ENCODE assay signal across 18 mouse cellular contexts in genomic region chr4:46321730-46322389, GRCm38 (mm10). TPM values are rescaled to one million over a fixed set of nuclear protein-coding genes. Genes with fewer than 3 reads are reported as not detected.
"Had no signal": no experiment of that assay in that cellular context is flagged by ENCODE, and none has a peak within 500 bp of the region (broad histone marks: within the 10 kb centered on the region; RNA-seq: fewer than 3 reads in every experiment).

No protein-coding gene starts in this region.

- ATAC-seq: intestine, postnatal 0 days; liver, postnatal 0 days had no signal

- H3K27ac ChIP-seq: kidney, postnatal 0 days; limb, embryonic 12.5 days; liver, embryonic 13.5 days; lung, embryonic 15.5 days; macrophage; midbrain, embryonic 12.5 days had no signal

- H3K4me2 ChIP-seq: limb, embryonic 12.5 days; liver, embryonic 13.5 days; lung, embryonic 15.5 days; midbrain, embryonic 12.5 days had no signal

- H3K4me3 ChIP-seq: limb, embryonic 12.5 days; liver, embryonic 13.5 days; lung, embryonic 15.5 days; megakaryocyte, embryonic 14.5 days; midbrain, embryonic 12.5 days had no signal

- H3K4me1 ChIP-seq: limb, embryonic 12.5 days; liver, embryonic 13.5 days; lung, embryonic 15.5 days; megakaryocyte, embryonic 14.5 days; midbrain, embryonic 12.5 days had no signal

- H3K9ac ChIP-seq: limb, embryonic 12.5 days; liver, embryonic 13.5 days; liver, postnatal 0 days; lung, embryonic 15.5 days; midbrain, embryonic 12.5 days had no signal

- H3K36me3 ChIP-seq: limb, embryonic 12.5 days; liver, embryonic 13.5 days; lung, embryonic 15.5 days; midbrain, embryonic 12.5 days had no signal

- DNase-seq: kidney, adult 9 months; kidney, postnatal 36 days; layer of hippocampus, adult 9-11 months; layer of hippocampus, postnatal 36 days; liver; liver, embryonic 13.5 days; liver, postnatal 0 days; lung, postnatal 14 days; right cerebral cortex, postnatal 14 days; thymus, postnatal 36 days had no signal

- H3K9me3 ChIP-seq: limb, embryonic 12.5 days; lung, embryonic 15.5 days had no signal

RNA-seq across cellular contexts. Expression of gene Foxe1, which starts 21.5 kb away (rescaled TPM):
- polyA plus RNA-seq: intestine, postnatal 0 days; kidney, postnatal 0 days; limb, embryonic 12.5 days; liver, embryonic 13.5 days; liver, postnatal 0 days; macrophage; midbrain, embryonic 12.5 days; neural tube, embryonic 11.5 days had no signal
